Mouse (Mus musculus): ENCODE measurements around the gene Fut4.

GRCm38 (mm10) chr9:14758590-14758989 lies 6.4 kb upstream of the Fut4 start:
- no peak for TF ChIP-seq CTCF (IDR thresholded peaks at IDR 0.05; ENCODE audit: low read depth, low read length)
- TF ChIP-seq POLR2A (IDR thresholded peaks at IDR 0.05; ENCODE audit: borderline replicate concordance, low read depth, low read length), result no peak
